Mouse (Mus musculus) embryonic fibroblast, embryonic 13.5 days (primary cell): ENCODE results near the gene Lcorl.
"Not testable (repeated sequence)": the region's sequence is repeated elsewhere in the genome, so short reads cannot be mapped to it uniquely, and the experiment has no call there.

Experiments
- CTCF ChIP-seq: IDR thresholded peaks from 2 replicates; pipeline ENCODE4 v1.5.1; 2011; ENCODE audit warnings: mild to moderate bottlenecking, control low read depth, low read length, moderate library complexity, borderline replicate concordance; ENCODE audit not compliant: insufficient read depth
- POLR2A ChIP-seq: IDR thresholded peaks from 2 replicates; pipeline ENCODE4 v1.6.1; 2011; ENCODE audit warnings: low read depth, mild to moderate bottlenecking, control low read depth, low read length, moderate library complexity

DNA sequence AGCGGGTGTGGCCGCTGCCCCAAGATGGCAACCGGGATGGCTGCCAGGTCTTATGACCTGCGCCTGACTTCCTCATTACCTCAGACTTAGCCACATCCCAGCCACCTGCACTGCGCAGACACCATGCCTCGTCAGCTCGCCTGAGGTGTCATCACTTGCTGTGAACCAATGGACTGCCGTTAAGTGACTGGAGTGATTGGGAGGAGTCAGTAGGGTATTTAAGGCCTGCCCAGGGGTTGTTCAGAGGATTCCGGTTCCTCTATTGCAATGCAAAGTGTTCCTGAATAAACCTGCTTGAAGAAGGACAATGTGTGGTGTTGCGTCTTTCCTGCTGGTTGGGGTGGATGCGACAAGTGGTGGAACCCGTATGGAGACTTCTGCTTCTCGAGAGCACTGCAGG, 199.0 kb downstream of the Lcorl start:
- not testable (repeated sequence) for TF ChIP-seq CTCF, POLR2A
